Mouse (Mus musculus) kidney, adult 18-20 months (tissue): Measurements from ENCODE around the gene Fhod1.
A peak's percentile ranks its signal among the peaks of the same experiment; 100 is the strongest.
"Not testable (repeated sequence)": the region's sequence is repeated elsewhere in the genome, so short reads cannot be mapped to it uniquely, and the experiment has no call there.

Experiments
- DNase-seq: peaks from one replicate; pipeline ENCODE4 v3.0.0; 2021

Gene Fhod1

DNA sequence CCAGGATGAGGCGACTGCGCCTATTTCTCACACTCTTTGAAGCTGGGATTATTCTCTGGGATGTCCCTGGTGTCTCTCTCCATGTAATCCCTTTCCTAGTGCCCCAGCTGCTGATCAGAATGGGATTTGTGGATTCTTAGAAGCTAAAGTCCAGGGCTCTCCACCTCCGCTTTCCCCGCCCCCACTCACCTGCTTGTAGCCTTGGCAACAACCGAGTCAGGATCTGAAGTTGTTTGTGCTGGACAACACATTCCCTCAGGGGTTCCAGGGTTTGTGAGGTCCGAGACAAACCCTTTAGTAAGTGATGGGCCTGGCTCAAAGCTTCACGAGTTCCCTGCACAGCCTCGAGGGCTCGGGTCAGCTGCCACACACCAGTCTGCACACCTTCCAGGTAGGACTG is 53.0 kb downstream of the Fhod1 start:
- DNase-seq: no peak

DNA sequence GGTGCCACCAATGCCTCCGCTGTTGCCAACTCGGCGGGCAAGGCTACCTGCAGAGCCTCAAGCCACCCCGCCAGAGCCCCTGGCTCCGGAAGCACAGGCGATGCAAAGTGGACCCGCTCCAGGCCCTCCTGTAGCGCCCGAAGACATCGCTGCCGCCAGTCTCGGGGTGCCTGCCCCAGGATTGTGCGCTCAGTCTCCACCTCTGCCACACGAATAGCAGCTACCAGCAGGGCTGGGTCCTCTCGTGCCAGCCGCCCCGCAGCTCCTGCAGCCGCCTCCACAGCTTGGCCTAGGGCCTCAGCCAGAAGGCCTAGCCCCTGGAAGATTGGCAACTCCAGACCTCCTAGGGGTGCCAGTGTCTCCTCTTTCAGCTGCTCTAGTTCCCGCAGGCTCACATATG is 54.3 kb downstream of the Fhod1 start:
- no peak for DNase-seq

DNA sequence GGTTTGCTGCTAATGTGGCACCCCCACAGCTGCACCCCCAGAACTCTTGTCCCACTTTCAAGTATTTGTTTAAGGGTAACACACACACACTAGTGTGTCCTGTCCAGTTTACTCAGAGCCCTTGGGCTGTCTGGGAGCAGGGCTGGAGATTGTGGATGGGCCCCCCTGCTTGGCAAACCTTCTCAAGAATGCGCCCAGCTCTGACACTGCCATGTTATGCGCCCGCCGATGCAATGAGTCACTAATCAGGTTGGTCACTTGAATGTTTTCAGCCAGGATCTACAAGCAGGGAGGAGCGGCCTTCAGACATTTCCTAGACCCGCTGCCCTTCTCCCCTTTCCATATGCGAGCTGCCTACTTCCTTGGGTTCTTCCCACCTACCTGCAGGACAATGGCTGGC is 55.3 kb downstream of the Fhod1 start:
- no peak for DNase-seq

DNA sequence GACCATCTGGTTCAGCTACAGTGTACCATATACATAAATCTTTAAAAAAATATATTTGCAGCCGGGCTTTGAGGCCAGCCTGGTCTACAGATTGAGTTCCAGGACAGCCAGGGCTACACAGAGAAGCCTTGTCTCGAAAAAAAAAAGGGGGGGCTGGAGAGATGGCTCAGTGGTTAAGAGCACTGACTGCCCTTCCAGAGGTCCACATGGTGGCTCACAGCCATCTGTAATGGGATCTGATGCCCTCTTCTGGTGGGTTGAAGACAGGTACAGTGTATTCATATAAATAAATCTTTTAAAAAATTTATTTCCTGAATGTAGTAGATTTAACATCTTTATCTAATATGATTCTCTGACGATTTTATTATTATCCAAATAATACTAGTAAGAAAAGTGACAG is 56.0 kb downstream of the Fhod1 start:
- DNase-seq: not testable (repeated sequence)

DNA sequence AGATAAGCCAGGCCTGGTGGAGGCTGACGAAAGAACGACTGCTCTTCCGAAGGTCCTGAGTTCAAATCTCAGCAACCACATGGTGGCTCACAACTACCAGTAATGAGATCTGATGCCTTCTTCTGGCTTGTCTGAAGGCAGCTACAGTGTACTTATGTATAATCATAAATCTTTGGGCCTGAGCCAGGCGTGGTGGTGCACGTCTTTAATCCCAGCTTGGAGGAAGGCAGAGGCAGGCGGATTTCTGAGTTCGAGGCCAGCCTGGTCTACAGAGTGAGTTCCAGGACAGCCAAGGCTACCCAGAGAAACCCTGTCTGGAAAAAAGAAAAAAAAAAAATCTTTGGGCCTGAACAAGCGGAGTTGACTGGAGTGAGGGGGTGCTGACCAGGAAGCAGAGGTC is 56.4 kb downstream of the Fhod1 start:
- DNase-seq: not testable (repeated sequence)

DNA sequence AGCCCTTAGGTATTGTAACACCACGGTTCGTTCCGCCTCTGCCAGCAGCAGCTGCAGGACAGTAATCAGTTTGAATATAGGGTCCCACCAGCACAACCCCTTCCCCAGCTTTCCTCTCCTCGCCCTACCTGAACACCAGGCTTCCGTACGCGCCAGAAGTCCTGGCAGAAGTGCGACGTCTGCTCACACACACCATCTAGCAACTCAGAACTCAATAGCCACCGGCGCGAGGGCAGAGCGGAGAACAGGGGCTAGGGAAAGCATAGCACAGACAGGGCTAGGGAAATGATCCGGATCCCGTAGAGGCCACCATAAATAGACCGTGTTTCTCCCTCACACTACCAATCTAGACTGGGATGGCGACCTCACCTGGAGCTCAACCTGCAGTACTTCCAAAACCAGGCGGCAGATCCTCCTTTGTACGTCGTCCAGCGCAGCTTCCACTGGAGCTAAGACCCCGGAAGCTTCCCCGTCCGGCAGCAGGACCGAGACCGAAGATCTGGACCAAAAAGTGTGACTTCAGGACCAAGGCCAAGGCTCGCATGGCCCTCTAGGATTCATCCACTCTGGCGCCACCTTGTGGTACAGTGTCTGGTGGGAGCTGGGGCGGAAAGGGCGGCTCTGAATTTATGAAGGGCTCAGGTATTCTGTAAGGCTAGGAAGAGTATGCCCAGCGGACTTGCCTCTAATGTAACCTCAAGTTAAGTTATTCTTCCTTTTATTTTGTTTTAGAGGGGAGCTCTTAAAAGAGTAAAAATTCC is 57.0 kb downstream of the Fhod1 start:
- peak; percentile 92 for DNase-seq

DNA sequence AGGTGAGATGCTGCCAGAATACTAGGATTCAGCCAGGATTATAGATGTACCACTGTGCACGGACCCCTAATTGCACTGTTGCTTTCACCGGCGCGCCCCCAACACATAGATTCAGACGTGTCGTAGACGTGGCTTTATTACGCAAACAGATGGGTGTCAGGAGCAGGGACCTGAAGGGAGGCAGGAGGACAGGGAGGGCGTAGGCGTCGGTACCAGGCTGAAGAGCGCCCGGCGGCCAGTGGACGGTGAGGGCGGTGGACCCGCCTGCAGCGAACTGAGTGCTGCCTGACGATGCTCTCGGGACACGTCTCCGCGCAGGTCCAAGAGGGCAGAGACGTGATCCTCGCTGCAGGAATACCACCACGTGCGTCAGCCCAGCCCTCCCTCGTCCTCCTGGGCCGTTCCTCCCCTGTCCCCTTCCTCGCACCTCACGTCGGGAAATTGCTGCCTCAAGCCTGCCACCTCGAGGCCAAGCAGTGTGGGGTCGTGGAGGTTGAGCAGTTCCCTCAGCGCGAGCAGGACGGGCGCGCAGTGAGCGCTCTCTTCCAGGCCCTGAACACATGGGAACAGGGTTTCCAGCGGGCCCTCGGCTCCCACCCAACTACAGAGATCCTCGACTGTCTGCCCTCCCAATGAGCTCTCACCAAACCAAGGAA is 57.8 kb downstream of the Fhod1 start, which contains the start of gene 4931428F04Rik:
Gene 4931428F04Rik, minus strand, starts transcription at position 60 of the 656 bp plus-strand sequence.
- DNase-seq: no peak

DNA sequence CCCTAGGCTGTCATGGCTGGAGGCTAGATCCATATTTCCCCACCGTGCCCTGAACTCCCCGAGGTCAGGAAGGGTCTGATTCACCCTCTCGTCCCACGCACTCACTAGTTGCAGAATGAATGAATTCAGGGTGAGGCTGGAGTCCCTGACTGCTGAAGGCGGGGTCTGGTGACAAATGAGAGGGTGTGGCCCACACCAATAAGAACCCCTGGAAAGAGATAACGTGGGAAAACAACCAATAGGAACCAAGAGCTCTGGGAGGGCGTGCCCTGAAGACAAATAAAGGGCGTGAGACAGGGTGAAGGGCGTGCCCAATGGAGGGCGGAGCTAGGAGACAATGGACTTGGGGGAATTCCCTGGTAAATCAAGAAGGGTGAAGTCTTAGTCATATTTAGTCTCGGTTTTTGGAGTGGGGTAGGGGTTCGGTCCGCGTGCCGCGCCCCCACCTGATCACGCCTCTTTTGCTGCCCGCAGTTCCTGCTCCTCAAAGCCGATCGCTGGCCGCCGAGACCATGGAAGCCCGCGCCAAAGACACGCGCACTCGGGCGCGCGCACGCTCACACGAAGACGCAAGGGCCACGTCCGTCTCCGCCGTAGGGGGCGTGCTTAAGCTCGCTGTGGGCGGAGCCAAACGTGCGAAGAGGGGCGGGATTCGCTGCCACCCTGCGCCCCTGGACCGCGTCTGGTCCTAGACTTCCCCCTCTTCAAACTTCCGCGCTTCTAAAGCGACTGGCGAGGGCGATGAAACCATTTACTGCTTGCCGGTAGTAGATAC is 58.6 kb downstream of the Fhod1 start:
- DNase-seq: peak; percentile 90

DNA sequence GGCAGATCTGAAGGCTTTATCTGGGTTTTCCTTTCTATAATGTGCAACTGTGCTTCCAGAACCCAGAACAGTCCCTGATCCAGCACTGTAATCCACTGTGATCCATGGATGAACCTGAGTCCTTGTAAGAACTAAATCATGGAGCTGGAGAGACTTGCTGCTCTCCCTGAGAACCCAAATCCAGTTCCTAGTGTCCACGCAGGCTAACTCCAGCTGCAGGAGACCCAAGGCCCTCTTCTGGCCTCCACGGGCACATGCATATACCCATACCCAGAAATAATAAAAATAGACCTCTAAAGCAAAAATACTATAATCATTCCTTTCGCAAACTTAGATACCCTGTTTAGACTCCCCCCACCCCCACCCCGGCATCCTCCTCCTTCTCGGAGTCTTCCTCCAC is 59.5 kb downstream of the Fhod1 start:
- no peak for DNase-seq

DNA sequence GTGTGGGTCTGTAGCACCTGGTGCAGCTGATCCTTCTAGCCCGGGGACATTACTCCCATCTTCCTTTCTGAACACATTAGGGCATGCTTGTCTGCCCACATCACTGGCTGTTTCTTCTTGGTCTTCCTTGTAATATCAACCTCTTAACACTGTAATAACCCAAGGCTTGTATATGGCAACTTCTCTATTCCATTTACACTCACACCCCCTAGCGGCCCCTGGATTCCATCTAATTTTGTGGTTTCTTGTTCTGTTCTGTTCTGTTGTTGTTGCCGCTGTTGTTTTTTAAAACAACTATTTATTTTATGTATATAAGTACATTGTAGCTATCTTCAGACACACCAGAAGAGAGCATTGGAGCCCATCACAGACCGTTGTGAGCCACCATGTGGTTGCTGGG is 60.8 kb downstream of the Fhod1 start:
- DNase-seq: no peak

DNA sequence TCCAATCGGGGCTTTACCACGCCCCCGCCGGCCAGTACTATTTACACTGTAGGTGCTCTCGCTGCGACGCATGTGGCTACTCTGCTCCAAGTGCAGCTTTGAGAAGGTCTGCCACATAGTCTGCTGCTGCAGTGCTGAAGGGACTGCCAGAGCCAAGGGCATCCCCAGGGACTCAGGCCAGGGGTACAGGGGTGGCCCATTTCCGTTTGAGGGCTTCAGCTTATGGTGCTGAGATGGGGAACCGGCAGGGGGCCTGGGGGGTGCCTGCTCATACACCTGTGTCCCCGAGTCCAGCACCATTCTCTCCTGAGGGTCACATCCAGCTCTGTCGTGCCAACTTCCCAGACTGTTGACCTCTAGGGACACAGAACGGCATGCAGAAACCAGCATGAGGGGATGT is 62.2 kb downstream of the Fhod1 start:
- no peak for DNase-seq

DNA sequence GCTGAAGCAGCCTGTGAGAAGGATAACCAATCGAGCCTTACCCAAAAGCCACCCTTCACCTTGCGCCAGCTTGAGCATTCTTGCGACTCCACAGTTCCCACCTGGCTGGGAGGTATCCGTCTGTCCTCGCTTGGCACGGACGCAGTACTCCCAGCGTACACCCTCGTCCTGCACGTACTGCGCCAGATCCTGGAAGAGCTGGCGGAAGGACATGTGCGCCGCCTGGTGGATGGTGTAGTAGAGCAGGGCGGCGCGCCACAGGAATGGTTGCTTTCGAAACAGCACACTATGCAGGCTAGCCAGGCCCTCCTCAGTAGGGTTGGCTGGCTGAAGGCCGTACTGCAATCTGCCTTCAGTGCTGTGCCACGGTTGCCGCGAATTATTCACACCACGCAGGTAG is 64.7 kb downstream of the Fhod1 start:
- DNase-seq: peak; percentile 51

DNA sequence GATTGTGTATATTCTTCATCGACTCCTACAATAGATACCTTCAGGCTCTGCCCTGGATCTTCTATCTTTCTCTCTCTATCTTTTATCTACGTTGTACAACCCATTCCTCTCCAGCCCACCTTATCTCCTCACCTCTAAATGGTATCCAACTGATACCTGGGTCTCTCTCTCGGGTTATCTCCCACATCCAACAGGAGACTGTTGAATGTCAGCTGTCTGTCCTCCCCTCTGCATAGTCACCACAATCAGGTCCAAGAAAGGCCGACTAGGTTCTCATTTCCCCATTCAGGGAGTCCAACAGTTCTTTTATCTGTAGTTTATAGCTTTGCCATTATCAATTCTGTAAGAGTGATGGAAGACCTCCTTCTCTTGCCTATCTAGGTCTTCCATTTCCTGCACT is 65.5 kb downstream of the Fhod1 start:
- DNase-seq: no peak

DNA sequence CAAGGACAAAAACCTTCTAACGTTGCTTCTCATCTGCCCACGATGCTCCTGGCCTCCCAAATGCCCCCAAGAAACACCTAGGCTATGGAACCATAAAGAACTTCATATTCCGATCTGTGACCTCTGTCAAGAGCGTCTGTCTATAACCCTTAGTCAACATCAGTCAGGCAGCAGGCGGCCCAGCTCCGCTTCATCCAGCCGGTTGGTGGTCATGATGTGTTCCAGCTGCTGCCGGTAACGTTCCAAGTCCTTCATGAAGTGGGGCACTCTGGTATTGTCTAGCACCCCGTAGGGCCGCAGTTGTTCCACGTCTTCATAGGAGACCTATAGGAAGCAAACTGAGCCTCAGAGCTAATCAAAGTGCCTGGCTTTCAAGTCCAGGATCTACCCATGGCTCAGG is 65.9 kb downstream of the Fhod1 start:
- DNase-seq: no peak

DNA sequence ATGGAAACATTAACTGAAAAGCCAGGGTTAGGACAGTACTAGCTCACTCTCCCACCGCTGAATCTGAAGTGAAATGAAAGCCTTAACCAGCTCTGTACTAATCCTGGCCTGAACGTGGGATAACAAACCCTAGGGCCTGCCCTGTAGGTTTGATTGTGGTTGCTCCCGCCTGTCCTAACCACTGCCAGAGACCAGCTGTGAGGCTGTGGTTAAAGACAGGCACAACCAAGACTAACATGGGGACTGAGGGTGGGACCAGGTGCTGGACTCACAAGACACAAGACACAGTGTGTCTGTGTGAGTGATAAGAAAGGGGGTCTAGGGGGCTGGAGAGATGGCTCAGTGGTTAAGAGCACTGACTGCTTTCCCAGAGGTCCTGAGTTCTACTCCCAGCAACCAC is 67.2 kb downstream of the Fhod1 start:
- DNase-seq: no peak
